Mouse (Mus musculus): ENCODE data around the gene 1700109H08Rik.
"Not testable (repeated sequence)": the region's sequence is repeated elsewhere in the genome, so short reads cannot be mapped to it uniquely, and the experiment has no call there.

Gene 1700109H08Rik

GRCm38 (mm10) chr5:3571266-3571665 is at the start of gene 1700109H08Rik:
Gene 1700109H08Rik, plus strand, starts transcription at chr5:3571566.
- no peak for DNase-seq (ENCODE audit: low spot score)

- no peak for DNase-seq (ENCODE audit: low spot score)
Observed at GRCm38 (mm10) chr5:3521741-3522140, 49.6 kb upstream of the 1700109H08Rik start.

- no peak for DNase-seq (ENCODE audit: low spot score)
Observed at GRCm38 (mm10) chr5:3522826-3523225, 48.5 kb upstream of the 1700109H08Rik start.

- no peak for DNase-seq (ENCODE audit: low spot score)
Observed at GRCm38 (mm10) chr5:3527041-3527691, 44.2 kb upstream of the 1700109H08Rik start.

DNA sequence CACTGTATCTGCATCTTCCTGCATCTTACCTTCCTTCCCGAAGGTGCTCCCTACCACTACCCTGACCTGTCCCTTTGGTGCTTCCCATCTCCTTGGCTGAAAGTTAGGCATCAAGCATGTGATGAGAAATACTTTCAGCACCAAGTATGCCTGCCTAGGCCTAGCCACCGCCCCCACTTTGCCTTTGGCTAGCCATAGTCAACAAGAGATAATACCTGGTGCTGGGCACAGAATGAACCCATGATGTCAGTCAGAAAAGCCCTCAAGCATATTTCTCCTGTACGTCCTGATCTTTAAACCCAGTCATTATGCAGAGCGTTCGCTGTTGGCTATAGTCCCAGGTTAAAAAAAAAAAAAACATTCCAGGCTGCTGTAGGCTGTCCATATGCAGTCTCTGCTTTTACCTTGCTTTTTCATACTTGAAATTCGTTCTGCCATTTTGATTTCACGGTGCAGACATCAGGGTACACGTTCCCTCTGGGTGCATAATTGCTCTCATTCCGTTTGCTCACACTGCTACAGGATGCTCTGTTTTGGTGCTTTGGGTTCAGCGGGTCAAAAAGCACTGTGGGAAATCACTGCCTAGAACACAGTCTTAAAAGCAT is 41.7 kb upstream of the 1700109H08Rik start:
- DNase-seq (ENCODE audit: low spot score) = no peak

DNA sequence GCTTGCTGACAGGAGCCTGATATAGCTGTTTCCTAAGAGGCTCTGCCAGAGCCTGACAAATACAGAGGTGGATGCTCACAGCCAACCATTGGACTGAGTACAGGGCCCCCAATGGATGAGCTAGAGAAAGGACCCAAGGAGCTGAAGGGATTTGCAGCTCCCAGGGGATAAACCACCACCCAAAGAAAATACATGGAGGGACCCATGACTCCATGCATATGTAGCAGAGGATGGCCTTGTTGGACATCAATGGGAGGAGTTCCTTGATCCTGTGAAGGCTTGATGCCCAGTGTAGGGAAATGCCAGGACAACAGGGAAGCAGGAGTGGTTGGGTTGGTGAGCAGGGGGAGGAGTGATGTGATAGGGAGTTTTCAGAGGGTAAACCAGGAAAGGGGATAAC is 39.3 kb upstream of the 1700109H08Rik start:
- not testable (repeated sequence) for DNase-seq (ENCODE audit: low spot score)

DNA sequence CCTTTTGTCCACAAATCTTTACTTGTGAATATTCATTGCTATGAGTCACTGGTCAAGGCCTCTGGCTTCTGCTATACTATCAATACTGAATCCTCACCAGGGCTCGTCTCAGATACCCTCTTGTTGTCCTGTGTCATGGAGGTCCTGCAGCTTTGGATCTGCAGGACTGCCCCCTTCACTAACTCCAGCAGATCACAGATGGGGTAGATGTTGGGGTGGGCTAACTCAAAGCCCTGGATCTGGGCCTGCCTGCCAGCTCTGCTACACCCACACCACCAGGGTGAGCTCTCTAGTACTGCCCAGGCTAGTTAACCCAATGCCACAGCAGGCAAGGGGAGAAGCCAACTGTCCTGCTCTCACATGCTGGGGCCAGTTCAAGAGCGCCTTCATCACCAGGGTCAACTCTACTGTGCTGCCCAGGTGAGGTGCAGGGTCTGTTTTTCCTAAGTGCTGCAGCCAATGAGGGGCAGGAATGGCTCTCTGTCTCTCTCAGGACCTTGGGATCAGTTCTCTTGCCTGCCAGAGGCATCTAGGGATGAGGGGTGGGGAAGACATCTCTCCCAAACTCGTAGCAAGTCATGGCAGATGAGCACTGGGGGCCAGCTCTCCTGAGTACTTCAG is 34.7 kb upstream of the 1700109H08Rik start:
- DNase-seq (ENCODE audit: low spot score) = no peak

DNA sequence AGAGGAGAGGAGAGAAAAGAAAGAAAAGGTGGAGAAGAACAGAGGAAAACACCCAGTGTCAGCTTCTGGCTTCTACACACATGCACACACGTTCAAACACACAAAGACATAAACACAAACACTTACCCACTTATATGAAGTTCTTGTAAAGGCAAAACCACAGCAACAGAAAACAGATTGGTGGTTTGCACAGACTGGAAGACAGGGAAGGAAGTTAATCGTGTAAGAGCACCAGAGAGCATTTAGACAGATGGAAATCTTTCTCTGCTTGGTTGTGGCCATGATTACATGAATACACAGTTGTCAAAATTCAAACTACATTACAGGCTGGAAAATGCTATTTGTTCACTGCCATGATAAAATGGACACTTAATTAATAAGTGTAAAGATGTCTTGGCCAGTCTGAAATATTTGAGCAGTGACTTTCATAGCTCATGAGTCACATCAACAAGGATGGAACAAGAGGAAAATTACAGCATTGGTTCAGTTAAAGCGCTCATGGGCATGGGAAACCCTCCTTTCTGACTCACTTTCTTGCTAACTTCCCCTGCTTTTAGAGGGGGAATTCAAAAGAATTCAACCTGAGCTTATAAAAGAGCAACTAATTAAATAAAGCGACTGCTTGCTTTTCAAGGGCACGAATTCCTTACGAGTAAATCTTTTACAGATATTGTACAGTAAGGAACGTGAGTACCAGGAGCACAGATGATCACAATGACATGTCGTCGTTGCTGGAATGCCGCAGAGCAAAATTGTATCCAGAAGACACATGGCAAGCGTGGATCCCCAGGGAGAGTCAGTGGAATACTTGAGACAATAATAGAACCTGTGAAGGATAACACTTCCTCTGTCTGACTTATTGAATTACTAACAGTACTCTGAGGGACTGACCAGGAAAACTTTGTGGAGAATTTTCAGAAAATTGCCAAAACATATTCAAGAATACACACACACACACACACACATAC is 32.6 kb upstream of the 1700109H08Rik start:
- no peak for DNase-seq (ENCODE audit: low spot score)

GRCm38 (mm10) chr5:3541871-3542270 is 29.5 kb upstream of the 1700109H08Rik start:
- no peak for DNase-seq (ENCODE audit: low spot score)

DNA sequence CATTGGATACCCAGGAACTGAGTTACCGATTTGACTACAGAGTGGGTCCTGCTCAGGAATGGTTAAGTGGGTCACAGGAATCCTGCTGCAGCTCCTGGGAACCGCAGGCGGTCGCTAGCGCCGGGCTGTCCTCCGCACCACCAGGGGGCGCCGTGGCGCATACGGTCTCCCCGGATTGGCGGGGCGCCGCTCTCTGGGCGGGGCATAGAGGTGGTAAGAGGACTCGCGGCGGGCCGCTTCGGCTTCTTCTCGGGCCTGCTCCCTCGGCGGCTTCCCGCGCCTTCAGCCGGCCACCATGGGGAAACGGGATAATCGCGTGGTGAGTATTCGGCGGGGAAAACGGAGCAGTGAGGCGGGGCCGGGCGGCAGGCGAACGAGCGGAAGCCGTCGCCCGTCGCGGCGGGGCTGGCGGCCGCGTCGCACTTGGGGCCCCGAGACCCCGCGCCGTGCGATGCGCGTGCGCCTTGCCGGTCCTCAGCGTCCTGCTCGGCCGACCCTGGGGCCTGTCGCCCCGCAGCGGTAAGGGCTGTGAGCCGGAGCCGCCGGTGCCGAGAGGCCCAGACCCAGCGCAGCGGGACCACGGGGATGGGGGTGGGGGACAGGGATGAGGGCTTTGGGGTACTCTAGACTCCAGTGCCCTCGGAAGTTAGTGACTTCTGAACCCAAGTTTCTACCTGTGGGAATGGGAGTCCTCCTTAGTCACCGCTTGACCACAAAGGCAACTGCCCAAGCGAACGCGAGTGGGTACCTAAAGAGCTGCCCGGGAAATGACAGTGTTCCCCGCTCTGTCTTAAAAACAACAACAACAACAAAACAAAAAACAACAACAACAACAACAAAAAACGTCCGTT is 27.5 kb upstream of the 1700109H08Rik start, which contains the start of gene Fam133b:
Gene Fam133b, plus strand, starts transcription at position 205 of the 851 bp plus-strand sequence.
- peak; percentile 99 for DNase-seq (ENCODE audit: low spot score)

- DNase-seq (ENCODE audit: low spot score) = no peak
Observed at GRCm38 (mm10) chr5:3544480-3544769, 26.9 kb upstream of the 1700109H08Rik start.

DNA sequence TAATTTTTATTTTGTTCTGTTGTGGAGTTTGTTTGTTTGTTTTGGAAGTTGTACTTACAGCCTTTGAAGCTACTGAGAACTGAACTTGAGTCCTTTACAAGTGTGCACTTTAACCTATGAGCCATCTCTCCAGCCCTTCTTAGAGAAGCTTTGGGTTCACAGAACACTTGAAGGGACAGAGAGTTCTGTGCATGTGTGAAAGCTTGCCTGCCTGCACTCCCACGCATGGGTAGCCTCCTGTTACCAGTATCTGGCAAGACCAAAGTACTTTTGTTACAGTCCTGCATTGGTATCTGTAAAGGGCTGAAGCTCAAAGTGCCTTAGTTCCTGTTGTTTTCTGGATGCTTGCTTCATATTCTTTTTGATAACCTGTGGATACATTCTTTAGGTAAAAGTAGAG is 25.1 kb upstream of the 1700109H08Rik start:
- no peak for DNase-seq (ENCODE audit: low spot score)

DNA sequence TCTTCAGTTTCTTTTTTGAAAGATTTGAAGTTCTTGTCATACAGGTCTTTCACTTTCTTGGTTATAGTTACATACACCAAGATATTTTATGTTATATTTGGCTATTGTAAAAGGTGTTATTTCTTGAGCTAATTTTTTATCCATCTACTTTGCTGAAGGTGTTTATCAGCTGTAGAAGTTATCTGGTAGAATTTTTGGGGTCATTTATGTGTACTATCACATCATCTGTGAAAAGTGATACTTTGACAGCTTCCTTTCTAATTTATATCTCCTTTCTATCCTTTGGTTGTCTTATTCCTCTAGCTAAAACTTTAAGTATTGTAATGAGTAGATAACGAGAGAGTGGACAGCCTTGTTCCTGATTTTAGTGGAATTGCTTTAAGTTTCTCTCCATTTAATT is 19.9 kb upstream of the 1700109H08Rik start:
- DNase-seq (ENCODE audit: low spot score) = no peak

GRCm38 (mm10) chr5:3554198-3554597 is 17.2 kb upstream of the 1700109H08Rik start:
- DNase-seq (ENCODE audit: low spot score) = no peak

DNA sequence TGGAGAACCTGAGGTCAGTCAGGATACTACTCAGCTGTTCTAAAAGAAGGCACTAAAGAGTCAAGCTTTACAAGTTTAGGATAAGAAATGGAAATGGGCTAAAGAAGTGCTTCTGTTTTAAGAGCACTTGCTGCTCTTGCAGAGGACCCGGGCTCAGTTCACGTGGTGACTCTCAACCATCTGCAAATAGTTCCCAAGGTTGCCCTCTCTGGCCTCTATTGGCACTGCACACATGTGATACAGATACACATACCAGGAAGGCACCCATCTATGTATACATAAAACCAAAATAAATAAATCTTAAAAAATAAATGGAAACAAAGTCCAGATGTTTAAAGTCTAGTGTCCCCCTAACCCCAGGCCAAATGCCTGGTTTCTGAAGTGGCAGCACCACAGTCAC is 3.5 kb downstream of the 1700109H08Rik start:
- no peak for DNase-seq (ENCODE audit: low spot score)

DNA sequence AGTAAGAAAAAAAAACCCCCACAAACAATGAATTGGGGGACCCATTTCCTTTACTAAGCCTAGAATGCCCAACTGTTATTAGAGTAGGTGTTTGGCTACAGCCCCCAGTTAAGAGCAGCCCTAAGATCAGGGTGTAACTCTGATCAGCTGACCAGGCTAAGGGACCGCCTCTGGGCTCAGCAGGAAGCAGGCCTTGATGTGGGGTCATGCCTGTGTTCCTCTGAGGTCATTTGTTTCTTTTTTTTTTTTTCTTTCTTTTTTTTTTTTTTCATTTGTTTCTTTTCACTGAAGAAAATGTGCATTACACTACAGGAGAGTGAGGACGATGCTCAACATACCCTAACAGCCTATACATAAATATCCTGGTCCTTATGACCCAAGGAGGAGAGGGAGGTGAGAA is 6.6 kb downstream of the 1700109H08Rik start:
- DNase-seq (ENCODE audit: low spot score) = no peak

DNA sequence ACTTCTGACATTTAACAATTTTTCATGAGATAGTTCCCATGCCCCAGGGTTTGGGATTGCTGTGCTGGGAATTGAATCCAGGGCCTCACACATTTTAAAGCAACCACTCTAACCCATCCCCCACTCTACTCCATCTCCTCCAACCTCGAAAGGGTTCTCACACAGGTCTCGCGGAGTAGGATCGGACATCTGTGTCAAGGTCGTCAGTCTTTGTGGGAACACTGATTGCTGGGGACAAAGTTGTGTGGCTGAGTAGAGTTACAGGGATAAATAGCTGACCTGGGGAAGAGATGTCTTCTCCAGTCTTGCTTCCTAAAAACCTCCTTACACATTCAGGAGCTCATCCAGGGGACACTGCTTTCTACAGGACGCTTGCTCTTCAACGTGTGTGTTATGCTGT is 7.7 kb downstream of the 1700109H08Rik start:
- no peak for DNase-seq (ENCODE audit: low spot score)

DNA sequence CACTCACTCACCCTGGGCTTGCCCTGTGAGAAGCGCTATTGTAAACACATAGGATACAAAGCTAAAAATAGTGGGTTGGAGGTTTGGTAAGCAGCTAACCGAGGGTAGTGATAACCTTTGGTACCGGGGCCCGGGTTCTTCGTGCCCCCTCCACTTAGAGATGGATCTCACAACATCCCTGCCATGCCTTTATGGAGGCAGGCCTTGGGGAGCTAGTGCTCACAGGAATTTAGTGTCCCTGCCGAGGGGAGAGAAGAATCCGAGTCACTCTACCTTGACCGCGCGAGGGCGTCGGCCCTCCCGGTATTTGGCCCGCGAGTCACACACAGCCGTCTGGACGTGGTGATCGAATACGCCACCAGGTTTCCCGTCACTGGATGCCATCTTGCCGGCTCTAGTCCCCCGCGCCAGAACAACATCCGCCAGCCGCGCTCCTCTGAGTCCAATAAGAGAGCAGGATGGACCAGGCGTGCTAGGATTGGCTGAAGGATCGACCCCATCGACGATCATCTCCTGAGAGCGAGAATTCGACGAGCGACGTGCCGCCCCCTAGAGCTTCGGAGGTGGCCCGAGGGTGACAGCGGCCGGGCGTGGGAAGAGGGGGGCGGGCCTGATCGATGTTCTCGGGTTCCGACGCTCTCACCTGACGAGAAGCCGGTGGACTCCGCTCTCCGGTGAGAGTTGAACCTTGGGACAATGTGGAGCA is 24.5 kb downstream of the 1700109H08Rik start, which contains the start of gene Pex1:
Gene Pex1, plus strand, starts transcription at position 374 of the 706 bp plus-strand sequence.
- DNase-seq (ENCODE audit: low spot score) = peak; percentile 90

GRCm38 (mm10) chr5:3596399-3596766 is 25.0 kb downstream of the 1700109H08Rik start, which contains the start of gene Rbm48:
Gene Rbm48, minus strand, starts transcription at chr5:3596585.
- peak; percentile 68 for DNase-seq (ENCODE audit: low spot score)

- no peak for DNase-seq (ENCODE audit: low spot score)
Observed at GRCm38 (mm10) chr5:3597171-3597570, 25.8 kb downstream of the 1700109H08Rik start.

GRCm38 (mm10) chr5:3598766-3599165 is 27.4 kb downstream of the 1700109H08Rik start:
- DNase-seq (ENCODE audit: low spot score) = no peak

All from urinary bladder, postnatal 25 days (tissue).